Mouse (Mus musculus): ENCODE results near the gene Kcnmb3. TPM values are rescaled to one million over a fixed set of nuclear protein-coding genes. Genes with fewer than 3 reads are reported as not detected.
"Not testable (repeated sequence)": the region's sequence is repeated elsewhere in the genome, so short reads cannot be mapped to it uniquely, and the experiment has no call there.

Gene Kcnmb3
- total RNA-seq, 2 experiments from 2014 or later, result not detected

DNA sequence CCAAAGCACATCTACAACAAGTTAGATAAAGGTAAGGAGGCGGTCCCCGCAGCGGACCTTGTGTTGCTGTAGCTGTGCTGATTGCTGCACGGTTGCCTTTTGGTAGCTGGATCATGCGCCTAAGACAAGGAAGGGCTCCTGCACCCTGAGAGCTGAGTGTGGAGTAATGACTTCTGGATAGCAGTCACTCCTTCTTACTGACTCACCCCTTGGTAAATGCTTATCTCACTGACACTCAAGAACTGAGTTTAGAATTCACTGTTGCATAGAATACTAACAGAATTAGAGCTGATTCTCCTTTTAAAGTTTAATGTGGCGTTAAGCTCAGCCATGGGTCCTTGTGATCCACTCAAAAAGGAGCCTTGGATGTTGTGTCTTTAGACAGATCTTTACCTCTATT, 54.7 kb downstream of the Kcnmb3 start:
- ATAC-seq (ENCODE audit: poor library complexity, severe bottlenecking), result no peak

DNA sequence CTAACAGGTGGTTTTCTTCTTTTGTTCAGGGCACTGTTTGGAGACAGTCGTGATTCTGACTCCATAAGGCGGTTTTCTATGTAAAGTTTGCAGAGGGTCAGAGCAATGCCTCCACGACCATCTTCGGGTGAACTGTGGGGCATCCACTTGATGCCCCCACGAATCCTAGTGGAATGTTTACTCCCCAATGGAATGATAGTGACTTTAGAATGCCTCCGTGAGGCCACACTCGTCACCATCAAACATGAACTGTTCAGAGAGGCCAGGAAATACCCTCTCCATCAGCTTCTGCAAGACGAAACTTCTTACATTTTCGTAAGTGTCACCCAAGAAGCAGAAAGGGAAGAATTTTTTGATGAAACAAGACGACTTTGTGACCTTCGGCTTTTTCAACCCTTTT, 55.9 kb downstream of the Kcnmb3 start:
- ATAC-seq (ENCODE audit: poor library complexity, severe bottlenecking), result no peak

GRCm38 (mm10) chr3:32434016-32434415, 58.0 kb downstream of the Kcnmb3 start:
- ATAC-seq (ENCODE audit: poor library complexity, severe bottlenecking), result no peak

DNA sequence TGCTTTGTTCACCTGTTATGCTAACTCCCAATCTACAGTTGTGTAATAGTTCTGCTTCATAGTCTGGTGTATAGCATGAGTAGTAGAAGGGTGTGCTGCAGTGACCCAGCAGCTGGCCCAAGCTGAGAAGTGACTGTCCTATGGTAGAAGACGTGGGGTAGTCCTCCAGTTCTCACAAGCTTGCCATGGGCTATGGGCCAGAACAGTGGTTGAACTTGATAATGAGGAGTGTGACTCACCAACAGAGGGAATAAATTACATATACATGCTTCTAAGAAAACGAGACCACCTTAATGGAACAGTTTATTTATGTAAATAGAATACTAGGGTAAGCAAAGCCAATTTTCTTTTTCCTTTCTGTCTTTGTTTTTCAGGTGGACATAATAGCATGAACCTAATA, 61.6 kb downstream of the Kcnmb3 start:
- no peak for ATAC-seq (ENCODE audit: poor library complexity, severe bottlenecking)

DNA sequence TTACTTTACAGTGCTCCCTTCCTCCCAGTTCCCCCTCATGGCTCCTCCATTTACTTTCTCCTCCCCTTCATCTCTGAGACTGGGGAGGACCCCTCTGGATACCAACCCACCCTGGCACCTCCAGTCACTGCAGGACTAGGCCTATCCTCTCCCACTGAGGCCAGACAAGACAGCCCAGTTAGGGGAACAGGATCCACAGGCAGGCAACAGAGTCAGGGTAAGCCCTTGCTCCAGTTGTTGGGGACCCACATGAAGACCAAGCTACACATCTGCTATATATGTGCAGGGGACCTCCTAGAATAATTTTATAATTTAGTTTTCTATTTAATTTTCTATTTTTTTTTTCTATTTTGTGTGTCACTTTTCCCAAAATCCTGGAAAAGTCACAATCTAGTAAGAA, 62.7 kb downstream of the Kcnmb3 start:
- ATAC-seq (ENCODE audit: poor library complexity, severe bottlenecking), result not testable (repeated sequence)

DNA sequence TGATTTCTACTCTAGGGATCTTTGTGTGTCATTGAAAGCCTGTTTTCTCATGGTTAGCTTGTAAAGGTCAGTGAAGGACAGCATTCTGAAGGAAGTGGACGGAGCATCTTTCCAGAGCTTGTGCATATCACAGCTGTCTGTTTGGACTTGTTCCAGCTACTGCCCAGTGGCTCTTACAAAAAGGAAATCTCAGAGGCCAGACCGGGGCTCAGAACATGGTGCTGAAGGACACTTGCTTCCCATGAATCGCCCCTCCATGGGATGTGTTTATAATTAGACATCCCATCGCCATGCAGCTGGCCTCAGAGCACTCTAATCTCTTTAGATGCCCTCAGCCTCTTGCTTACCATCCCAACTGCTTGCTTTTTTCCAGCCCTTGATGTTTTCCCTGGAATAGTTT, 63.1 kb downstream of the Kcnmb3 start:
- no peak for ATAC-seq (ENCODE audit: poor library complexity, severe bottlenecking)

- ATAC-seq (ENCODE audit: poor library complexity, severe bottlenecking), result no peak
Observed at GRCm38 (mm10) chr3:32428361-32428760, 63.7 kb downstream of the Kcnmb3 start.

GRCm38 (mm10) chr3:32427695-32428094, 64.3 kb downstream of the Kcnmb3 start:
- 0 out of 2 replicates have a peak, but pooled peaks have one; percentile 33 for ATAC-seq (ENCODE audit: poor library complexity, severe bottlenecking)

Other genes with a start within 250 kb of the Kcnmb3 start
- gene Zmat3, start 126.2 kb downstream of the Kcnmb3 start, total RNA-seq (2015), result 2.3 and 2.4 TPM in 2 replicates
- gene Zmat3, start 126.2 kb downstream of the Kcnmb3 start, total RNA-seq (2017), result 0.53 and 0.77 TPM in 2 replicates
- 23.5 and 25.0 TPM in 2 replicates for gene Pik3ca, start 94.6 kb downstream of the Kcnmb3 start, total RNA-seq (2015)
- 31.1 and 32.4 TPM in 2 replicates for gene Pik3ca, start 94.6 kb downstream of the Kcnmb3 start, total RNA-seq (2017)
- 32.8 and 37.5 TPM in 2 replicates for gene Zfp639, start 18.0 kb upstream of the Kcnmb3 start, total RNA-seq (2015)
- 36.0 and 39.4 TPM in 2 replicates for gene Zfp639, start 18.0 kb upstream of the Kcnmb3 start, total RNA-seq (2017)
- 20.3 and 29.8 TPM in 2 replicates for gene Mfn1, start 37.2 kb upstream of the Kcnmb3 start, total RNA-seq (2015)
- 16.9 and 21.4 TPM in 2 replicates for gene Mfn1, start 37.2 kb upstream of the Kcnmb3 start, total RNA-seq (2017)
- 1.8 and 2.7 TPM in 2 replicates for gene Gnb4, start 124.4 kb upstream of the Kcnmb3 start, total RNA-seq (2015)
- gene Gnb4, start 124.4 kb upstream of the Kcnmb3 start, total RNA-seq (2017), result 2.0 and 5.2 TPM in 2 replicates
- 79.1 and 92.8 TPM in 2 replicates for gene Actl6a, start 214.1 kb upstream of the Kcnmb3 start, total RNA-seq (2015)
- gene Actl6a, start 214.1 kb upstream of the Kcnmb3 start, total RNA-seq (2017), result 45.4 and 58.9 TPM in 2 replicates
- 166 and 191 TPM in 2 replicates for gene Ndufb5, start 244.8 kb upstream of the Kcnmb3 start, total RNA-seq (2015)
- gene Ndufb5, start 244.8 kb upstream of the Kcnmb3 start, total RNA-seq (2017), result 128 and 134 TPM in 2 replicates
- 19.2 and 22.0 TPM in 2 replicates for gene Mrpl47, start 245.4 kb upstream of the Kcnmb3 start, total RNA-seq (2015)
- gene Mrpl47, start 245.4 kb upstream of the Kcnmb3 start, total RNA-seq (2017), result 6.7 and 14.0 TPM in 2 replicates

Measured in megakaryocyte, adult 5-6 weeks (primary cell).